Mouse (Mus musculus): ENCODE measurements at regions not wholly inside any gene's neighbourhood (a gene's known extent, or its start where the extent isn't known, plus 50 kb on each side); places are given as distances from the start of the nearest gene placed in this dataset.

GRCm38 (mm10) chr3:133846301-133846700, 301.4 kb upstream of the Tet2 start:
- Histone ChIP-seq H3K27me3 (ENCODE audit: insufficient read depth, poor library complexity, severe bottlenecking) (no peaks in the 10 kb centered on the region), H3K4me1 (no peaks in the 10 kb centered on the region), H3K4me3 (no peak overlapping the region), H3K36me3 (no peaks in the 10 kb centered on the region), H3K9me3 (no peaks in the 10 kb centered on the region), H3K27ac (no peak overlapping the region)
- DNase-seq (ENCODE audit: low spot score): no peak

DNA sequence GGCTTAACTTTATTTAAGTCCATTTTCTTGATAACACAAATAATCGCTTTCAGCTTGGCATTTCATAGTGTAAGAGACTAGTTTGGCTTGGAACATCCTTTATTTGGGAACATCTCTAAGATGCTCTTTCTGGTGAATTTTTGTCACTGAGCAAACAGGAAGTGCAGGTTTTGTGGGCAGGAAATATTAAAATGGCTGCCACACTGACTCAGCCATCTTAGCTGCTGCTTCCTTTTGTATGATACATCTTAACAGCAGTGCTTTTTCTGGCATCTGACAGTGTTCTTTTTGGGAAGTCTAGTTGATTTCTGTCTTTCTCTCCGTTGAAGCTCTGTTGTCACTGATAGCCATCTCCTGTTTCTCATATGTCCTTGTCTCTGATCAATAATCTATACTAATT, 329.4 kb upstream of the Tet2 start:
- H3K27me3 ChIP-seq (ENCODE audit: insufficient read depth, poor library complexity, severe bottlenecking): no peaks in the 10 kb centered on the region
- WGBS: 73% methylated on average over 2 of the region's 2 CpGs
- H3K4me1 ChIP-seq: peaks cover 4% of the 10 kb centered on the region; the same call in 1 of the 2 replicates
- H3K36me3 ChIP-seq: no peaks in the 10 kb centered on the region
- no peak overlapping the region for H3K27ac ChIP-seq
- DNase-seq (ENCODE audit: low spot score): no peak
- no peak overlapping the region for H3K4me3 ChIP-seq
- H3K9me3 ChIP-seq: no peaks in the 10 kb centered on the region

DNA sequence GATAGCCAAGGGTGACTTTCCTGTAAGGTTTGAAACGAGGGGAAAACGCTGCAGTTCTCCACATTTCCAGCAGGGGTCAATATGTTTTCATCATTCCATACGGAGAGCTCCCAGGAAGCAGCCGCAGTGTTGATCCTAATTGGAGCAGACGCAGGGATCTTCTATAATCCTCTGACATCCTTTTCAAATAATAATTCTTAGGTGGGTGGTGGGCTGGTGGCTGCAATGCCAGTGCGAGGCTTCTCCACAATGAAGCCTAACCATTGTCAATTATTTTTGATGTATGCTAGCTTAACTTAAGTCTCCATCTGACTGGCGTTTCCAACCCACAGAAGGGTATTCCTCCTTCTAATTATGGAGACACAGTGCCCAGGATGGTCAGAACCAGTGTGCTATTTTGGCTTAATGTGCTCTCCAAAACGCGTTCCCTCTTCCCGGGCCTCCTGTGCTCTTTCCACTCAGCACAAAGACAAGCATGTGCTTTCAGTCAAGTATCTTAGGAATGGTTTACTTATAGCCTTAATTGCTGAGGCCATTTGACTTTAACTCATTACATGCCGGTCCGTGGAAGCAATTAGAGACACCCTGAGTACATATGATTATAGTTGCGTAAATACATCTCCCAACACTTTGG, 331.6 kb upstream of the Tet2 start:
- Histone ChIP-seq H3K27me3 (ENCODE audit: insufficient read depth, poor library complexity, severe bottlenecking) (no peaks in the 10 kb centered on the region), H3K4me1 (peaks cover 4% of the 10 kb centered on the region; the same call in 1 of the 2 replicates), H3K36me3 (no peaks in the 10 kb centered on the region), H3K9me3 (no peaks in the 10 kb centered on the region), H3K4me3 (peak overlapping the region; percentile 22; the same call in 1 of the 2 replicates), H3K27ac (peak overlapping the region; percentile 59; the same call in 1 of the 2 replicates)
- peak; percentile 79 for DNase-seq (ENCODE audit: low spot score)
- WGBS: 17% methylated on average over 13 of the region's 13 CpGs

DNA sequence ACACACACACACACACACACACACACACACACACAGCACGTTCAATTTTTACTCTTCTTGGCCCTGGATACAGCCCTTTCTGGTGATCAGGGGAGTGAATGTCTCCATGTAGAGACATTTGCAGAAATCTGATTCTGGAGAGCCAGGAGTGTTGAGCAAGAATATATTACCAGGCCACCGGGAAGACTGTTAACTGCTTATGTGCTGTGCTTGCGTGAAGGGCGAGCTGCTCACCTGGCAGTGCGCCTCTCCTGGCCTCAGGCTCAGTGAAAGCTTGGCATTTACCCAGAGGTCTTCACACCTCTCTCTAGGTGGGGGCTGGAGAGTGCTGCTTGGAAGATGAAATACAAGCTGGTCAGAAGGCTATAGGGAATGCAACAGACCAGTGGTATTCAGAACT, 332.4 kb upstream of the Tet2 start:
- peak overlapping the region; percentile 29; the same call in 1 of the 2 replicates for H3K27ac ChIP-seq
- no peaks in the 10 kb centered on the region for H3K36me3 ChIP-seq
- H3K27me3 ChIP-seq (ENCODE audit: insufficient read depth, poor library complexity, severe bottlenecking): no peaks in the 10 kb centered on the region
- no peaks in the 10 kb centered on the region for H3K9me3 ChIP-seq
- 54% methylated on average over 5 of the region's 5 CpGs for WGBS
- H3K4me1 ChIP-seq: peaks cover 4% of the 10 kb centered on the region; the same call in 1 of the 2 replicates
- no peak for DNase-seq (ENCODE audit: low spot score)
- H3K4me3 ChIP-seq: no peak overlapping the region

DNA sequence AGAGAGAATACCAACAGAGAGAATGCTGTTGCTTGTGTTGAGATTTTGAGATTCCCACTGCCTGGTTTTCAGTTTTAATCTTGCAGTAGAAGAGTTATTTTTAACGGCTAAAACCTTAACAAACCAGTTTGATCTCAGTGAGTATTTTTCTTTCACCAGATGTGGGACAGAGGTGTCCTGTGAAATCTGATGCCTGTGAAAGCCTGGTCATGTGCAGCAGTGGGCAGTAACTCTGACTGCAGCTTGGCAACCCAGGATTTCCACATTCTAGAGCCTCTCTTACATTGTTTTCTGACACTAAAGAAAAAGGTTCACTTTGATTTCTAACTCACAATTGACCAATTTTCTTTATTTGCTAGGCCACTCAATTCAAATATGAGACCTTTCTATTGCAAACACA, 335.7 kb upstream of the Tet2 start:
- Histone ChIP-seq H3K27ac (no peak overlapping the region), H3K36me3 (no peaks in the 10 kb centered on the region), H3K4me3 (no peak overlapping the region), H3K4me1 (peaks cover 4% of the 10 kb centered on the region; the same call in 1 of the 2 replicates), H3K9me3 (no peaks in the 10 kb centered on the region), H3K27me3 (ENCODE audit: insufficient read depth, poor library complexity, severe bottlenecking) (no peaks in the 10 kb centered on the region)
- no peak for DNase-seq (ENCODE audit: low spot score)
- 27% methylated on average over 1 of the region's 1 CpGs for WGBS

GRCm38 (mm10) chr3:133901931-133902330, 334.4 kb upstream of the Cxxc4 start:
- WGBS: 80% methylated on average over 3 of the region's 3 CpGs
- Histone ChIP-seq H3K36me3 (no peaks in the 10 kb centered on the region), H3K4me1 (no peaks in the 10 kb centered on the region), H3K4me3 (no peak overlapping the region), H3K9me3 (no peaks in the 10 kb centered on the region), H3K27me3 (ENCODE audit: insufficient read depth, poor library complexity, severe bottlenecking) (no peaks in the 10 kb centered on the region), H3K27ac (no peak overlapping the region)
- no peak for DNase-seq (ENCODE audit: low spot score)

GRCm38 (mm10) chr3:133922200-133922599, 314.1 kb upstream of the Cxxc4 start:
- H3K27ac ChIP-seq: no peak overlapping the region
- no peaks in the 10 kb centered on the region for H3K27me3 ChIP-seq (ENCODE audit: insufficient read depth, poor library complexity, severe bottlenecking)
- no peaks in the 10 kb centered on the region for H3K36me3 ChIP-seq
- no peaks in the 10 kb centered on the region for H3K4me1 ChIP-seq
- DNase-seq (ENCODE audit: low spot score): no peak
- no peaks in the 10 kb centered on the region for H3K9me3 ChIP-seq
- no peak overlapping the region for H3K4me3 ChIP-seq

- Histone ChIP-seq H3K4me1 (no peaks in the 10 kb centered on the region), H3K27me3 (ENCODE audit: insufficient read depth, poor library complexity, severe bottlenecking) (no peaks in the 10 kb centered on the region), H3K9me3 (no peaks in the 10 kb centered on the region), H3K4me3 (no peak overlapping the region), H3K36me3 (no peaks in the 10 kb centered on the region), H3K27ac (no peak overlapping the region)
- WGBS: 86% methylated on average over 2 of the region's 2 CpGs
- DNase-seq (ENCODE audit: low spot score): no peak
Observed at GRCm38 (mm10) chr3:133965322-133965721, 271.0 kb upstream of the Cxxc4 start.

GRCm38 (mm10) chr3:133968176-133968575, 268.1 kb upstream of the Cxxc4 start:
- no peak overlapping the region for H3K27ac ChIP-seq
- WGBS: 75% methylated on average over 6 of the region's 6 CpGs
- H3K4me3 ChIP-seq: no peak overlapping the region
- no peaks in the 10 kb centered on the region for H3K36me3 ChIP-seq
- no peaks in the 10 kb centered on the region for H3K4me1 ChIP-seq
- DNase-seq (ENCODE audit: low spot score): no peak
- H3K27me3 ChIP-seq (ENCODE audit: insufficient read depth, poor library complexity, severe bottlenecking): no peaks in the 10 kb centered on the region
- H3K9me3 ChIP-seq: no peaks in the 10 kb centered on the region

- WGBS: 82% methylated on average over 2 of the region's 2 CpGs
- DNase-seq (ENCODE audit: low spot score): no peak
- no peaks in the 10 kb centered on the region for H3K9me3 ChIP-seq
- no peaks in the 10 kb centered on the region for H3K27me3 ChIP-seq (ENCODE audit: insufficient read depth, poor library complexity, severe bottlenecking)
- no peak overlapping the region for H3K4me3 ChIP-seq
- H3K36me3 ChIP-seq: no peaks in the 10 kb centered on the region
- H3K27ac ChIP-seq: no peak overlapping the region
- H3K4me1 ChIP-seq: no peaks in the 10 kb centered on the region
Observed at GRCm38 (mm10) chr3:133972774-133973173, 263.5 kb upstream of the Cxxc4 start.

DNA sequence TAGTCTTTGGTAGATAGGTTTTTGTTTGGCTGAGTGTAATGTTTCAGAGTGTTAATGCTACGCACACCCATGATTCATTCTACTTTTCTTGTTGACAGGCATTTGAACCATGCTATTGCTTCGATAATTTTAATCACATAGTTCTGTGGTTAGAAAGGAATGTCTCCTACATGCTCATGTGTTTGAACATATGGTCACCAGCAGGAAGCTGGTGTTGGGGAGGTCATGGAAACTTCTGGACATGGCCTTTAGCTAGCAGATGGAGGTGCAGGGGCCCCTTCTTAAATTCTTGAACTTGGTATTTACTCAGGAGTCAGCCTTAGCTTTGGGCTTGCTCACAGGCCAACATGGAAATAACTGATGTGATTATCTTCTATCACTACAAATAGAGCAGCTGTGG, 248.6 kb upstream of the Cxxc4 start:
- Histone ChIP-seq H3K4me1 (no peaks in the 10 kb centered on the region), H3K27me3 (ENCODE audit: insufficient read depth, poor library complexity, severe bottlenecking) (no peaks in the 10 kb centered on the region), H3K9me3 (no peaks in the 10 kb centered on the region), H3K36me3 (no peaks in the 10 kb centered on the region), H3K4me3 (no peak overlapping the region), H3K27ac (no peak overlapping the region)
- 89% methylated on average over 2 of the region's 2 CpGs for WGBS
- no peak for DNase-seq (ENCODE audit: low spot score)

DNA sequence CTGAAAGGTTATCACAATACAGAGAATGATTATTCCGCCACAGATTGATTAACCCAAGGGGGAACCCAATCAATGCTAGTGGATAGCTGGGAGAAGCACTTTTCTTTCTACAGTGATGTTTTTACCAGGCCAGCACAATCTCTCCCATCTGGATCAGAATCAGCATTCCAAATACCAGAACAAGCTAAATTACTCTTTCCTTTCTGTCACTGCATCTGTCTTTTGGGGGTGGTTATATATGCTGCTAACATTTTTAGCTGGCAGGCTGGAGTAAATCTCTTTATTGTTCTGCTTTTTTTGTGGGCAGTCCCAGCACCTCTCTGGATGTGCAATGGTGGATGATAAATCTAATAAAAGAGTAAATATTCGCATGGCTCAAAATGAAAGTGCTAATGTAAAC, 242.3 kb upstream of the Cxxc4 start:
- H3K27ac ChIP-seq: no peak overlapping the region
- H3K9me3 ChIP-seq: no peaks in the 10 kb centered on the region
- DNase-seq (ENCODE audit: low spot score): no peak
- no peaks in the 10 kb centered on the region for H3K27me3 ChIP-seq (ENCODE audit: insufficient read depth, poor library complexity, severe bottlenecking)
- no peaks in the 10 kb centered on the region for H3K36me3 ChIP-seq
- WGBS: 81% methylated on average over 2 of the region's 2 CpGs
- no peak overlapping the region for H3K4me3 ChIP-seq
- H3K4me1 ChIP-seq: no peaks in the 10 kb centered on the region

- WGBS: 73% methylated on average over 8 of the region's 8 CpGs
- no peaks in the 10 kb centered on the region for H3K4me1 ChIP-seq
- H3K4me3 ChIP-seq: no peak overlapping the region
- no peaks in the 10 kb centered on the region for H3K9me3 ChIP-seq
- no peak overlapping the region for H3K27ac ChIP-seq
- DNase-seq (ENCODE audit: low spot score): no peak
- H3K36me3 ChIP-seq: no peaks in the 10 kb centered on the region
- no peaks in the 10 kb centered on the region for H3K27me3 ChIP-seq (ENCODE audit: insufficient read depth, poor library complexity, severe bottlenecking)
Observed at GRCm38 (mm10) chr3:133999965-134000364, 236.3 kb upstream of the Cxxc4 start.

- 85% methylated on average over 1 of the region's 1 CpGs for WGBS
- Histone ChIP-seq H3K36me3 (no peaks in the 10 kb centered on the region), H3K27me3 (ENCODE audit: insufficient read depth, poor library complexity, severe bottlenecking) (no peaks in the 10 kb centered on the region), H3K4me1 (no peaks in the 10 kb centered on the region), H3K27ac (no peak overlapping the region), H3K9me3 (no peaks in the 10 kb centered on the region), H3K4me3 (no peak overlapping the region)
- DNase-seq (ENCODE audit: low spot score): no peak
Observed at GRCm38 (mm10) chr3:134000595-134000994, 235.7 kb upstream of the Cxxc4 start.

Data from heart, embryonic 10.5 days (tissue).